Mouse (Mus musculus) lung, postnatal 14 days (tissue): ENCODE measurements around the gene Cyp4a32.
"Not testable (repeated sequence)": the region's sequence is repeated elsewhere in the genome, so short reads cannot be mapped to it uniquely, and the experiment has no call there.

Experiments
- DNase-seq: peaks from one replicate; pipeline ENCODE4 v3.0.0; 2021

Gene Cyp4a32

GRCm38 (mm10) chr4:115600611-115601010 lies at the start of gene Cyp4a32:
Gene Cyp4a32, plus strand, starts transcription at chr4:115600969.
- DNase-seq: not testable (repeated sequence)

- DNase-seq: no peak
Observed at GRCm38 (mm10) chr4:115552726-115553125, 48.0 kb upstream of the Cyp4a32 start.

- no peak for DNase-seq
Observed at GRCm38 (mm10) chr4:115555513-115555912, 45.3 kb upstream of the Cyp4a32 start.

GRCm38 (mm10) chr4:115557861-115558561 lies 42.8 kb upstream of the Cyp4a32 start:
- DNase-seq: no peak

- not testable (repeated sequence) for DNase-seq
Observed at GRCm38 (mm10) chr4:115561236-115561635, 39.5 kb upstream of the Cyp4a32 start.

GRCm38 (mm10) chr4:115563401-115563800 lies 37.4 kb upstream of the Cyp4a32 start, which contains the start of gene Cyp4a31:
Gene Cyp4a31, plus strand, starts transcription at chr4:115563649.
- DNase-seq: no peak

GRCm38 (mm10) chr4:115564469-115565225 lies 36.1 kb upstream of the Cyp4a32 start:
- DNase-seq: not testable (repeated sequence)

GRCm38 (mm10) chr4:115575255-115575654 lies 25.5 kb upstream of the Cyp4a32 start:
- no peak for DNase-seq

- DNase-seq: peak; percentile 29
Observed at GRCm38 (mm10) chr4:115575776-115576175, 25.0 kb upstream of the Cyp4a32 start.

GRCm38 (mm10) chr4:115583036-115583435 lies 17.7 kb upstream of the Cyp4a32 start:
- no peak for DNase-seq

GRCm38 (mm10) chr4:115596357-115596756 lies 4.4 kb upstream of the Cyp4a32 start:
- no peak for DNase-seq

GRCm38 (mm10) chr4:115596824-115597336 lies 3.9 kb upstream of the Cyp4a32 start:
- no peak for DNase-seq

- DNase-seq: no peak
Observed at GRCm38 (mm10) chr4:115614005-115614404, 13.2 kb downstream of the Cyp4a32 start.

- DNase-seq: not testable (repeated sequence)
Observed at GRCm38 (mm10) chr4:115625560-115625959, 24.8 kb downstream of the Cyp4a32 start.

- DNase-seq: peak; percentile 57
Observed at GRCm38 (mm10) chr4:115642967-115643754, 42.4 kb downstream of the Cyp4a32 start.

GRCm38 (mm10) chr4:115645371-115645770 lies 44.6 kb downstream of the Cyp4a32 start:
- DNase-seq: peak; percentile 87

GRCm38 (mm10) chr4:115647580-115647979 lies 46.8 kb downstream of the Cyp4a32 start, which contains the start of gene Cyp4b1:
Gene Cyp4b1, minus strand, starts transcription at chr4:115647723.
- peak; percentile 88 for DNase-seq

- DNase-seq: no peak
Observed at GRCm38 (mm10) chr4:115648752-115649151, 48.0 kb downstream of the Cyp4a32 start.

- DNase-seq: peak; percentile 49
Observed at GRCm38 (mm10) chr4:115649344-115649743, 48.6 kb downstream of the Cyp4a32 start.

- DNase-seq: no peak
Observed at GRCm38 (mm10) chr4:115650866-115651265, 50.1 kb downstream of the Cyp4a32 start.

- not testable (repeated sequence) for DNase-seq
Observed at GRCm38 (mm10) chr4:115655841-115656534, 55.2 kb downstream of the Cyp4a32 start.

- DNase-seq: not testable (repeated sequence)
Observed at GRCm38 (mm10) chr4:115656535-115656922, 55.8 kb downstream of the Cyp4a32 start.
